Mouse (Mus musculus) limb, embryonic 14.5 days (tissue): Measurements from ENCODE around the gene Ppfia3. TPM values are rescaled to one million over a fixed set of nuclear protein-coding genes. Genes with fewer than 3 reads are reported as not detected.

Experiments used
- ATAC-seq: fragments of 200-750 bp; cut with Nextera tagmentation; 2 replicates; pipeline ENCODE4 v1.8.0; 2017; ENCODE audit warnings: low read depth, moderate number of reproducible peaks, moderate TSS enrichment; ENCODE audit not compliant: low FRiP score
- DNase-seq: peaks from one replicate; pipeline ENCODE4 v3.0.0-alpha.2; 2015; ENCODE audit warnings: low spot score
- H3K27ac ChIP-seq: fragments of 300-500 bp; sonication (generic); replicated peaks from 2 replicates; pipeline ENCODE4 v1.5.1; 2014; ENCODE audit warnings: low read depth, mild to moderate bottlenecking, low read length, moderate library complexity, mixed read lengths
- H3K27me3 ChIP-seq: fragments of 300-500 bp; sonication (generic); 2 replicates; pipeline ENCODE4 v1.6.1; 2014; ENCODE audit warnings: low read length, mixed read lengths; ENCODE audit not compliant: control insufficient read depth, insufficient read depth
- H3K36me3 ChIP-seq: fragments of 300-500 bp; sonication (generic); 2 replicates; pipeline ENCODE4 v1.6.1; 2014; ENCODE audit warnings: mild to moderate bottlenecking, low read length, moderate library complexity, mixed read lengths; ENCODE audit not compliant: control insufficient read depth, insufficient read depth
- H3K4me1 ChIP-seq: fragments of 300-500 bp; sonication (generic); 2 replicates; pipeline ENCODE4 v1.6.1; 2014; ENCODE audit warnings: antibody characterized with exemption, low read length, mixed read lengths; ENCODE audit not compliant: control insufficient read depth, insufficient read depth
- H3K4me2 ChIP-seq: fragments of 300-500 bp; sonication (generic); replicated peaks from 2 replicates; pipeline ENCODE4 v1.6.1; 2014; ENCODE audit warnings: low read depth, mild to moderate bottlenecking, low read length, moderate library complexity; ENCODE audit not compliant: severe bottlenecking
- H3K4me3 ChIP-seq: fragments of 300-500 bp; sonication (generic); replicated peaks from 2 replicates; pipeline ENCODE4 v1.5.1; 2014; ENCODE audit warnings: low read length
- H3K9ac ChIP-seq: fragments of 300-500 bp; sonication (generic); 2 replicates; pipeline ENCODE4 v1.6.1; 2014; ENCODE audit warnings: mild to moderate bottlenecking, low read depth, low read length, moderate library complexity; ENCODE audit not compliant: severe bottlenecking
- H3K9me3 ChIP-seq: fragments of 300-500 bp; sonication (generic); 2 replicates; pipeline ENCODE4 v1.6.1; 2016; ENCODE audit warnings: low read length; ENCODE audit not compliant: control insufficient read depth
- POLR2A ChIP-seq: fragments of 200-500 bp; IDR thresholded peaks from 2 replicates; pipeline ENCODE4 v1.8.0; 2012; ENCODE audit warnings: inconsistent platforms, mild to moderate bottlenecking, moderate library complexity, borderline replicate concordance; ENCODE audit not compliant: insufficient read depth, insufficient read length; ENCODE audit errors: extremely low read depth
- WGBS: fragments of 180-500 bp; shearing (Covaris S2); extraction: QIAGEN DNeasy Blood & Tissue Kit; methylation state at CpG from one replicate; pipeline ENCODE4 v1.1.7; 2014; 5-methylcytosine and 5-hydroxymethylcytosine counted together
- polyA plus RNA-seq, 2 experiments: library from polyadenylated mRNA; depleted of rRNA in 1 of 2; stranded (reverse) in 1 of 2; unstranded in 1 of 2; fragments of >200 nt; fragmentation: Nextera tagmentation in 1 of 2; extraction: Ambion mirVana in 1 of 2; gene quantifications; 2 replicates each; pipeline versions ENCODE4 v1.2.1 to v1.2.3; 2012 to 2014

Gene Ppfia3
- polyA plus RNA-seq, 2 experiments = 9.0 to 12.3 TPM

DNA sequence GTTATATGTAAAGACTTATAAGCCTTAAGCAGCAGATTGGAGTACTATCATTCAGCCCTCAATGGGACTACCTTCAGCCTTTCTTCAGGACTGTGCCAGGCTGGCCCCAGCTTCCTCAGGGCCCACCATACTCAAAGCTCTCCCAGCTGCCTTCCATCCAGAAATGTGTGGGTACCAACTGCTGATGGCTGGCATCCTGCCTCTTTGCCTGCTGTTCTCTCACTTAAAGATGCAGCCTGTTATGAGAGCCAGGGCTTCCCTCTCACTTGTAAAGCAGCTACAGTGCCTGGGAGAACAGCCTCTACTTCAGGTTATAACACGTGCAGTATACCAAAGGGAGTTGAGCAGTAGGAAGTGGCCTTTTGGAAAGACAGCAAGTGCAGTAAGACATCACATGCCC, 9.2 kb upstream of the Ppfia3 start:
- no peak for TF ChIP-seq POLR2A
- DNase-seq = no peak
- H3K27me3 ChIP-seq = no peaks in the 10 kb centered on the region
- H3K4me3 ChIP-seq = no peak overlapping the region
- H3K9ac ChIP-seq = no peak overlapping the region
- no peak for ATAC-seq
- H3K4me1 ChIP-seq = no peaks in the 10 kb centered on the region
- peaks cover 85% of the 10 kb centered on the region for H3K36me3 ChIP-seq
- no peak overlapping the region for H3K4me2 ChIP-seq
- WGBS = 90% methylated on average over 1 of the region's 1 CpGs
- H3K9me3 ChIP-seq = no peaks in the 10 kb centered on the region
- H3K27ac ChIP-seq = no peak overlapping the region

DNA sequence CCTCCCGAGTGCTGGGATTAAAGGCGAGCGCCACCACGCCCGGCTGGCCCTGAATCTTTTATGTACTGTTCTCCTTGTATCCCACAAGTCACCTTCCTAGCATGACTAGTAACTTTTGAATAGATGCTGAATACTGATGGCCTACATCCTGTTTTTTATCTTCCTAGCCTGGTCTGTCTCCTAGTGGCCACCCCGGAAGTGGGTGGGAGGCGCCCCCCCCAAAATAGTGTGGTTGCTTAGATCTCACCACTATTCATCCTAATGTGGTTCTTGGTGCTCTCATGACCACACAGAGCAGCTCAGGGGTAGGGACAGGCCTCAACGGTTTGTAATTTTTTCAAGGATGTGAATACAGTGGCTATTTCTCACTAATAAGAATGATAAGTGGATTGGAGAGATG, 7.8 kb upstream of the Ppfia3 start:
- Histone ChIP-seq H3K9me3 (no peaks in the 10 kb centered on the region), H3K27ac (no peak overlapping the region), H3K36me3 (peaks cover 72% of the 10 kb centered on the region), H3K4me1 (peaks cover 4% of the 10 kb centered on the region; the same call in 1 of the 2 replicates), H3K4me2 (no peak overlapping the region), H3K4me3 (no peak overlapping the region), H3K27me3 (peaks cover 5% of the 10 kb centered on the region; the same call in 1 of the 2 replicates), H3K9ac (no peak overlapping the region)
- TF ChIP-seq POLR2A = no peak
- DNase-seq (no peak), ATAC-seq (no peak)
- 94% methylated on average over 8 of the region's 8 CpGs for WGBS

DNA sequence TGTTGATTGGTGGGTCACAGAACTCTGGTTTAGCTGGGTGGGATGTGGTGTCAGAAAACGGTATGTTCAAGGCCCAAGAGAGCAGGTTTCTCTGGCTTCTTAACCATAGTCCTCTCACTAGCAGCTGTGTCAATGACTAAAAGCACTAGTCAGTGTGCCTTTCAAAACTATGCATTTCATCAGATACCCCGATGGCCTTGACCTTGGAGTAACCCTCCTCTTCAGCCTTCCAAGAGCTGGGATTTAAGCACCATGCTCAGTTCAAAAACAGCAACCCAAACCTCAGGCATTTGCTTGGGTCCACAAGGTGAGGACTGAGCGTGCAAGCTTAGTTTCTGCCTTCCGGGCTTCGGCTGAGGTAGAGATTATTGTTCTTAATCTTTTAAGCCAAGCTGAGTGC, 5.6 kb upstream of the Ppfia3 start:
- H3K4me2 ChIP-seq = no peak overlapping the region
- no peak for ATAC-seq
- 93% methylated on average over 5 of the region's 5 CpGs for WGBS
- H3K4me1 ChIP-seq = peaks cover 4% of the 10 kb centered on the region; the same call in 1 of the 2 replicates
- DNase-seq = no peak
- peaks cover 50% of the 10 kb centered on the region for H3K36me3 ChIP-seq
- H3K27ac ChIP-seq = no peak overlapping the region
- peaks cover 15% of the 10 kb centered on the region for H3K27me3 ChIP-seq
- TF ChIP-seq POLR2A = no peak
- no peak overlapping the region for H3K4me3 ChIP-seq
- H3K9me3 ChIP-seq = no peaks in the 10 kb centered on the region
- H3K9ac ChIP-seq = no peak overlapping the region

DNA sequence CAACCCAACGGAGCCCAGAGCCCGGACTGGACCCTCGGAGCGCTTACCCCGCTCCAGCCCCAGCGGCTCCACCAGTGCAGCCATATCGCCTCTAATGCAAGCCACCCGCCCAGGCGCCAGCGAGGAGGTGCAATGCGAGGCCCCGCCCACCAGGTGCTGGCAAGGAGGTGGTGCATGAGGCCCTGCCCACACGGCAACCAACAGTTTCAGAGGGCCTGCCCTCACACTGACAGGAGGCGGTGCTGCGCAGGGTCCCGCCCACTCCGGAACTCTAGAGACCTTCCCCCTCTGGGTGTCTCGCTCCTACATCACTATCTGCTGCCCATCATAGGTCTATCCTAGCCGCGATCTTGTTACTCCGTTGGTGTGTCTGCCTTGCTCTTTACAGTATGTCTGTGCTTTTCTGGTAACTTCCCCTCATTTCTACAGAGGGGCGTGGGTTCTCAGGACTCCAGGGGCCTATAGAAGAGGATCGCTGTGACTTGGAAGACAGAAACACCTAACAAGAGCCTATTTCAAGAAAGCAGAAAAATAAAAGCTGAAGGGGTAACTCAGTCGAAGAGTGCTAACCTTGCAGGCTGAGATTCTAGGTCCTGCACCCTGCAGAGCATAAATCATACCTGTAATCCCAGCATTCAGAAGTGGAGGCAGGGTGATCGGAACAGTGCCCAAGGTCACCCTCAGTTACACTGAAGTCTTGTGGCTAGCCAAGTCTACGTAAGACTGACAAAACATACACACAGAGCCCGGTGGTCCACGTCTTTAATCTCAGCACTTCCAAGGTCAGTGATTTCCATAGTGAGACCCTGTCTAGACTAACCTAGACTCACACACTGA, 3.9 kb upstream of the Ppfia3 start, which contains the start of gene Lin7b:
TSS of gene Lin7b (minus strand) at position 109 of the 837 bp plus-strand sequence.
- Histone ChIP-seq H3K9me3 (no peaks in the 10 kb centered on the region), H3K27ac (no peak within 1 kb of the TSS), H3K9ac (peak within 1 kb of the TSS; percentile 36), H3K4me2 (peak within 1 kb of the TSS; percentile 93), H3K4me3 (peak within 1 kb of the TSS; percentile 52), H3K4me1 (peaks cover 11% of the 10 kb centered on the region), H3K27me3 (peaks cover 20% of the 10 kb centered on the region), H3K36me3 (peaks cover 33% of the 10 kb centered on the region)
- TF ChIP-seq POLR2A = no peak
- ATAC-seq (peak; percentile 41), DNase-seq (peak; percentile 80)
- WGBS = 11% methylated on average over 28 of the region's 28 CpGs

- DNase-seq (no peak), ATAC-seq (peak; percentile 16; the same call in 1 of the 2 replicates)
- H3K9ac ChIP-seq = peak overlapping the region; percentile 36
- H3K4me1 ChIP-seq = peaks cover 11% of the 10 kb centered on the region
- H3K4me3 ChIP-seq = peak overlapping the region; percentile 52
- 7% methylated on average over 45 of the region's 52 CpGs for WGBS
- no peak overlapping the region for H3K27ac ChIP-seq
- H3K9me3 ChIP-seq = no peaks in the 10 kb centered on the region
- H3K4me2 ChIP-seq = peak overlapping the region; percentile 93
- H3K36me3 ChIP-seq = peaks cover 27% of the 10 kb centered on the region
- TF ChIP-seq POLR2A = no peak
- peaks cover 27% of the 10 kb centered on the region for H3K27me3 ChIP-seq
These were observed 3.1 kb upstream of the Ppfia3 start for GRCm38 (mm10) chr7:45369836-45370474.
